Mouse (Mus musculus) G1E (cell line): ENCODE measurements around the gene Kcnj6.

Experiments
- CTCF ChIP-seq: IDR thresholded peaks from 2 replicates; pipeline ENCODE4 v1.5.1; 2012; ENCODE audit warnings: low read depth, low read length, inconsistent platforms, mixed read lengths
- GATA2 ChIP-seq: IDR thresholded peaks from 2 replicates; pipeline ENCODE4 v1.6.1; 2012; ENCODE audit warnings: low read depth, low read length, inconsistent platforms, borderline replicate concordance
- POLR2AphosphoS5 ChIP-seq: IDR thresholded peaks from 2 replicates; pipeline ENCODE4 v1.6.1; 2012; ENCODE audit warnings: low read depth, low read length, inconsistent platforms; ENCODE audit not compliant: insufficient replicate concordance

DNA sequence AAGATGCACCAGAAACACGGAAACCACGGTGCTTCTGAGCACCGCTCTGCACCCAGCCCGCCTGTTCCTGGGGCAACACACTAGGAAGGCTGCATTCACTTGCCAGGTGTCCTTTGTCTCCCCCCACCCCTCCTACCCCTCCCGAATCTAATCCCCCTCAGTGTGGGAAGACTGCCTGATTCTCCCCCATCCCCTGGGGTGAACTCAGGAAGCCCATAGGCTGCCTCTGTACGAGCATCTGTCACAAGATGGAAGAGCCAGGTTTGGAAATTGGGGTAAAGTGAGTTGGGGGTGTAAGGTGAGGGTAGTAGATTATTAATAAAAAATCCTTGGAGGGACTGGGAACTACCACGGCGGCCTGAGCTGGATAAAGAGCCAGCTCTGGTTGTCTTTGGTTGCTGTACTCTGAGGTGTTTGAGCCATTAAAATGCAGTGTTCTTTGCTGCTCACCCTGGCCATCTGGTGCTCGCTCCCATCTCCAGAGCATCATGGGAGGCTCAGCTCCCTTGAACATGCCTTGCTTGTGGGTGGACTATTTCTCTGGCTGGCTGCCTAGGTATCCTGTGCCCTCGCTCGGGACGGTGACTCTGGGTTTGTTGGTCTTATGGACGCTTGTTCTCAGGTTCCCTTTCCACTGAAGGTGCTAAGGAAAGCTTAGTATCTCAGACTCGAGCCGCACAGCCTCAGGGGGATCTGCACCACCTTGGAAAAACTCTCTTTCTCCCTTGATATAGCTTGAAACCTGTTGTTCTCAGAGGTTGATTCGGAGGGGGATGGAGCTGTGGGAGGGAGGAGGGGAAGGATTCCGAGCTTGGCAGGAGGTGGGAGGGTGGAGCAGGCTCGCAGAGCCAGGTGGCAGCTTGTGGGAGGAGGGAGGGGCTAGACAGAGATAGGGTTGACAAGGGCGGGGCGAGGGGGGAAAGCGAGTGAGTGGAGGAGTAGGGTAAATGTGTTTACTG, 65.9 kb downstream of the Kcnj6 start:
- TF ChIP-seq CTCF (no peak), POLR2AphosphoS5 (no peak), GATA2 (no peak)
